Mouse (Mus musculus): Measurements from ENCODE around the gene Kmo.

- TF ChIP-seq CTCF (IDR thresholded peaks at IDR 0.05; ENCODE audit: extremely low read depth, insufficient read depth, insufficient read length, insufficient replicate concordance) (no peak), POLR2A (IDR thresholded peaks at IDR 0.05; ENCODE audit: low read depth, low read length) (no peak)
Observed at GRCm38 (mm10) chr1:175619814-175620431, at the start of gene Kmo.

Measured in spleen, adult 2 months (tissue).